Mouse (Mus musculus) ES-E14 (cell line): ENCODE measurements around the gene Ank3. TPM values are rescaled to one million over a fixed set of nuclear protein-coding genes. Genes with fewer than 3 reads are reported as not detected.

Experiments used
- DNase-seq: peaks from one replicate; pipeline ENCODE4 v3.0.0-alpha.2; 2013; ENCODE audit warnings: low read depth, low spot score
- H3K27ac ChIP-seq: 2 replicates; pipeline ENCODE4 v1.5.1; 2012; ENCODE audit warnings: low read depth, mild to moderate bottlenecking, low read length, moderate library complexity, mixed read lengths; ENCODE audit not compliant: poor library complexity, insufficient read depth, severe bottlenecking
- H3K36me3 ChIP-seq: 2 replicates; pipeline ENCODE4 v1.6.1; 2012; ENCODE audit warnings: mild to moderate bottlenecking, low read length, moderate library complexity, mixed read lengths; ENCODE audit not compliant: control insufficient read depth, poor library complexity, insufficient read depth, severe bottlenecking
- H3K4me1 ChIP-seq, 2 experiments: fragments of 150-350 bp in 1 of 2; sonication (generic) in 1 of 2; 2 replicates each; pipeline ENCODE4 v1.6.1; 2012; ENCODE audit warnings: low read length in 2 of 2, mild to moderate bottlenecking in 1 of 2, mixed read lengths in 1 of 2; ENCODE audit not compliant: control insufficient read depth in 2 of 2, insufficient read depth in 2 of 2, poor library complexity in 1 of 2
- H3K4me3 ChIP-seq, 2 experiments: fragments of 150-350 bp in 1 of 2; sonication (generic) in 1 of 2; 2 replicates each; pipeline ENCODE4 v1.5.1; 2012; ENCODE audit warnings: low read length in 2 of 2, low read depth in 1 of 2, mild to moderate bottlenecking in 1 of 2, mixed read lengths in 1 of 2; ENCODE audit not compliant: insufficient read depth in 1 of 2, poor library complexity in 1 of 2, severe bottlenecking in 1 of 2
- H3K9ac ChIP-seq: 2 replicates; pipeline ENCODE4 v1.6.1; 2012; ENCODE audit warnings: low read depth, mild to moderate bottlenecking, low read length, mixed read lengths; ENCODE audit not compliant: poor library complexity, insufficient read depth, severe bottlenecking
- H3K9me3 ChIP-seq: fragments of 150-350 bp; sonication (generic); 2 replicates; pipeline ENCODE4 v1.6.1; 2012; ENCODE audit warnings: low read depth, mild to moderate bottlenecking, low read length; ENCODE audit not compliant: control insufficient read depth, insufficient read depth
- CHD2 ChIP-seq: IDR thresholded peaks from 2 replicates; pipeline ENCODE4 v1.6.1; 2014; ENCODE audit warnings: mild to moderate bottlenecking, low read depth, low read length, inconsistent platforms
- HCFC1 ChIP-seq: IDR thresholded peaks from 2 replicates; pipeline ENCODE4 v1.6.1; 2012; ENCODE audit warnings: low read length, inconsistent platforms, borderline replicate concordance; ENCODE audit not compliant: insufficient read depth
- MAFK ChIP-seq: IDR thresholded peaks from 2 replicates; pipeline ENCODE4 v1.6.1; 2014; ENCODE audit warnings: mild to moderate bottlenecking, low read depth, low read length, inconsistent platforms; ENCODE audit not compliant: insufficient read depth
- ZC3H11A ChIP-seq: IDR thresholded peaks from 2 replicates; pipeline ENCODE4 v1.6.1; 2012; ENCODE audit warnings: low read depth, mild to moderate bottlenecking, inconsistent platforms, low read length, borderline replicate concordance
- ZNF384 ChIP-seq: IDR thresholded peaks from 2 replicates; pipeline ENCODE4 v1.6.1; 2012; ENCODE audit warnings: low read depth, low read length, inconsistent platforms
- in situ Hi-C, 2 experiments: fragments of 600-800 bp; cut with MboI; formaldehyde crosslinking; loops; one replicate each; pipeline ENCODE4 v1.15.1; 2025; ENCODE audit warnings: low sequenced_read_pairs in 2 of 2, inconsistent platforms in 1 of 2; ENCODE audit not compliant: unreplicated experiment in 2 of 2
- total RNA-seq: library from RNA; depleted of rRNA; stranded (reverse); fragments of 300-350 nt; gene quantifications from 2 replicates; pipeline ENCODE4 v1.2.3, GENCODE M21; 2012

Ank3 gene
- total RNA-seq, 1 experiment: 6.5 TPM

GRCm38 (mm10) chr10:69832822-69833221 is 434.2 kb downstream of the Ank3 start:
- in situ Hi-C loops: loop anchor here (25.0 kb wide), 1 partner anchor 171 kb away; no protein-coding TSS in a partner anchor
- no peak overlapping the region for H3K9ac ChIP-seq
- no peaks in the 10 kb centered on the region for H3K36me3 ChIP-seq
- no peak for TF ChIP-seq HCFC1
- TF ChIP-seq MAFK: no peak
- no peak for TF ChIP-seq ZNF384
- TF ChIP-seq CHD2: no peak
- TF ChIP-seq ZC3H11A: no peak
- DNase-seq: no peak
- no peak overlapping the region for H3K27ac ChIP-seq
- H3K4me1 ChIP-seq: no peaks in the 10 kb centered on the region
- H3K4me3 ChIP-seq: no peak overlapping the region
- H3K9me3 ChIP-seq: no peaks in the 10 kb centered on the region

- in situ Hi-C loops: loop anchor here (25.0 kb wide), 1 partner anchor 172 kb away; no protein-coding TSS in a partner anchor
- H3K4me1 ChIP-seq: no peaks in the 10 kb centered on the region
- TF ChIP-seq ZNF384: no peak
- TF ChIP-seq MAFK: no peak
- TF ChIP-seq ZC3H11A: no peak
- no peak for TF ChIP-seq CHD2
- TF ChIP-seq HCFC1: no peak
- H3K27ac ChIP-seq: no peak overlapping the region
- no peak for DNase-seq
- no peaks in the 10 kb centered on the region for H3K9me3 ChIP-seq
- H3K9ac ChIP-seq: no peak overlapping the region
- H3K36me3 ChIP-seq: no peaks in the 10 kb centered on the region
- H3K4me3 ChIP-seq: no peak overlapping the region
Observed at GRCm38 (mm10) chr10:69834700-69835099, 436.1 kb downstream of the Ank3 start.

- Histone ChIP-seq H3K36me3 (no peaks in the 10 kb centered on the region), H3K4me3 (no peak overlapping the region), H3K9me3 (no peaks in the 10 kb centered on the region), H3K4me1 (no peaks in the 10 kb centered on the region), H3K9ac (no peak overlapping the region), H3K27ac (no peak overlapping the region)
- TF ChIP-seq ZC3H11A (peak; percentile 69; the same call in 1 of the 2 replicates), HCFC1 (no peak)
- in situ Hi-C loops: loop anchor here (25.0 kb wide), 1 partner anchor 183 kb away; no protein-coding TSS in a partner anchor
- peak; percentile 66 for DNase-seq
Observed at GRCm38 (mm10) chr10:69845749-69846148, 447.2 kb downstream of the Ank3 start.

- Histone ChIP-seq H3K9ac (no peak overlapping the region), H3K36me3 (no peaks in the 10 kb centered on the region), H3K4me3 (no peak overlapping the region), H3K27ac (no peak overlapping the region), H3K9me3 (no peaks in the 10 kb centered on the region), H3K4me1 (no peaks in the 10 kb centered on the region)
- peak; percentile 49; the same call in 1 of the 2 replicates for TF ChIP-seq CHD2
- no peak for TF ChIP-seq ZNF384
- in situ Hi-C loops: loop anchor here in 1 of 2 experiments (25.0 kb wide), 1 partner anchor 435 kb away; no protein-coding TSS in a partner anchor
- no peak for DNase-seq
Observed at GRCm38 (mm10) chr10:69852366-69853091, 454.0 kb downstream of the Ank3 start.

- Histone ChIP-seq H3K9me3 (no peaks in the 10 kb centered on the region), H3K36me3 (no peaks in the 10 kb centered on the region), H3K9ac (no peak overlapping the region), H3K27ac (no peak overlapping the region), H3K4me3 (no peak overlapping the region), H3K4me1 (no peaks in the 10 kb centered on the region)
- no peak for TF ChIP-seq CHD2
- TF ChIP-seq HCFC1: no peak
- TF ChIP-seq ZNF384: no peak
- TF ChIP-seq ZC3H11A: no peak
- no peak for TF ChIP-seq MAFK
- no peak for DNase-seq
- in situ Hi-C loops: loop anchor here in 1 of 2 experiments (25.0 kb wide), 1 partner anchor 433 kb away; no protein-coding TSS in a partner anchor
Observed at GRCm38 (mm10) chr10:69854587-69855185, 456.1 kb downstream of the Ank3 start.
